Mouse (Mus musculus) spleen, postnatal 36 days (tissue): ENCODE measurements around the gene Il23r.
A peak's percentile ranks its signal among the peaks of the same experiment; 100 is the strongest.
"Not testable (repeated sequence)": the region's sequence is repeated elsewhere in the genome, so short reads cannot be mapped to it uniquely, and the experiment has no call there.

Source experiments
- DNase-seq, 2 experiments: peaks; one replicate each; pipeline ENCODE4 v3.0.0; 2022; ENCODE audit warnings: low spot score in 2 of 2, mixed read lengths in 1 of 2

The Il23r gene

GRCm38 (mm10) chr6:67491755-67492154 is at the start of gene Il23r:
Gene Il23r, minus strand, starts transcription at chr6:67491855.
- no peak for DNase-seq

GRCm38 (mm10) chr6:67535777-67536054 is 44.1 kb upstream of the Il23r start, which contains the start of gene Tacstd2:
Gene Tacstd2, minus strand, starts transcription at chr6:67535796.
- DNase-seq: no peak

GRCm38 (mm10) chr6:67535005-67535776 is 43.5 kb upstream of the Il23r start:
- DNase-seq: peak; percentile 25 to 30

- DNase-seq: no peak
These were observed 42.7 kb upstream of the Il23r start for GRCm38 (mm10) chr6:67534191-67535004.

GRCm38 (mm10) chr6:67532665-67533440 is 41.2 kb upstream of the Il23r start:
- DNase-seq: peak; percentile 18 to 33

GRCm38 (mm10) chr6:67531822-67532162 is 40.1 kb upstream of the Il23r start:
- DNase-seq: no peak

- peak; percentile 24 to 35 for DNase-seq
These were observed 39.6 kb upstream of the Il23r start for GRCm38 (mm10) chr6:67530992-67531821.

- DNase-seq: no peak
These were observed 34.7 kb upstream of the Il23r start for GRCm38 (mm10) chr6:67526356-67526755.

GRCm38 (mm10) chr6:67510752-67511151 is 19.1 kb upstream of the Il23r start:
- DNase-seq: peak; percentile 41 to 52

- DNase-seq: not testable (repeated sequence)
These were observed 10.3 kb upstream of the Il23r start for GRCm38 (mm10) chr6:67501938-67502337.

GRCm38 (mm10) chr6:67481012-67481411 is 10.6 kb downstream of the Il23r start:
- no peak for DNase-seq

GRCm38 (mm10) chr6:67471242-67471641 is 20.4 kb downstream of the Il23r start:
- no peak for DNase-seq

- DNase-seq: no peak
These were observed 32.2 kb downstream of the Il23r start for GRCm38 (mm10) chr6:67459424-67459823.

- DNase-seq: peak in 1 of 2 experiments; percentile 12
These were observed 40.3 kb downstream of the Il23r start for GRCm38 (mm10) chr6:67451330-67451729.

- no peak for DNase-seq
These were observed 45.8 kb downstream of the Il23r start for GRCm38 (mm10) chr6:67445866-67446265.

GRCm38 (mm10) chr6:67443124-67443523 is 48.5 kb downstream of the Il23r start:
- DNase-seq: no peak

- no peak for DNase-seq
These were observed 53.8 kb downstream of the Il23r start for GRCm38 (mm10) chr6:67437814-67438385.

GRCm38 (mm10) chr6:67437028-67437427 is 54.6 kb downstream of the Il23r start:
- no peak for DNase-seq

- no peak for DNase-seq
These were observed 55.4 kb downstream of the Il23r start for GRCm38 (mm10) chr6:67436295-67436694.

GRCm38 (mm10) chr6:67435711-67436110 is 55.9 kb downstream of the Il23r start:
- no peak for DNase-seq
